Mouse (Mus musculus) testis, postnatal 14 days (tissue): Measurements from ENCODE around the gene Metap1d.

Source experiments
- DNase-seq: peaks from one replicate; pipeline ENCODE4 v3.0.0; 2021; ENCODE audit warnings: low spot score

The Metap1d gene

DNA sequence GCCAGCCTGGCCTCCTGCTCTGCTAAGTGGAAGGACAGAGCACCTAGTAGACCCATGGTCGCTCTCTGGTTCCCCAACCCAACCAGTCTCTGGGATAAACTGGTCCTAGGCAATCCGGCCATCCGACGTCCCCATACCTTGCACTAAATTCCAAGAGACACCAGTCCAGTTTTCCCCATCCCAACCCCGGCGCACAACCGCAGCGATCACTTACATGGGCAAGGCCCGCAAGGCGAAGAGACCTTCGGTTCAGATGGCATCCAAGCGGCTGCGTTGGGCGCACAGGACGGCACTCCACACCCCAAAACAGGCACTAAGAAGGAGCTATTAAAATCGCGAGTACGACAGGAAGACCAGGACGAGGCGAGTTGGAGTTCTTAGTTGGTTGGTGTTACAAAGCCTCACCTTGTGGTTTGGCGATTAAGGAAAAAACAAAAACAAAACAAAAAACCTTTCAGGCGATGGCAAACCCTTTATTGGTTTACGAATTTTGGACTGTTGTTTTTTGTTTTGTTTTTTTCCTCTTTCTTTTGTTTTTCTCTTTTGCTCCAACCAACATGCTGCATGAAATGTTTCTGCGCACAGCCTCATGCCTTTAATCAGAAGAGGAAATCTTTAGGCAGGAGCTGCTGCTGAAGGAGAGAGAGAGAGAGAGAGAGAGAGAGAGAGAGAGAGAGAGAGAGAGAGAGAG is 74.4 kb downstream of the Metap1d start:
- no peak for DNase-seq

DNA sequence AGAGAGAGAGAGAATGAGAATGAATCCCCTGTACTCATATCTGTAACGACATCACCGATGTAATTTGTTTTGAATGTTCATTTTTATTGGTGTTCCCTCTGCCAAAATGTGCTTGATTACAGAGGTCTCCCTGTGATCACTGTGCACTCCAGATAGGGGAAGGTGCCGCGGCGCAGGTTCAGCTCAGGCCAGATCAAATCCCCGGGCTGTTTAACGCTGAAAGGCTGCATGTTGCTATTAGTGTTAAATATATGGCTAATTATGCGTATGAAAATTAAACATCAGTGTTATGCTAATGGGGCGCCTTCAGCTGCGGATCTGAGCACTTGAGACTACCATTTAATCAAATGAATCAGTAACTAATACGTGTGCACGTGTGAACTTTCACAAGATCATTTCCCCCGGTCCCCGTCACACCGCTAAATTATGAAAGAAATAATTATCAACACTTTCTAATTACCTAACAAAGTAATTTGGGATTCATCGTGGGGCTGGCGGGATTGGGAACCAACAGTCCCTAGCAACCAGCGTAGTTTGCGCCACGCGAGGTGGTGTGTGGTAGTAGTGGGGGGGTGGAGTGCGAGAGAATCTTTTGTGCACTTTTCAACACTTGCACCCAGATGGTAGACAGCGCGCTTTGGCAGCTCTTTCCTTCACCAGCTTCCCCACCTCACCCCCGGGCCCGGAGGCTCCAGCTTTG is 75.1 kb downstream of the Metap1d start, which contains the start of gene Dlx1:
Gene Dlx1, plus strand, starts transcription at position 100 of the 700 bp plus-strand sequence.
- no peak for DNase-seq

DNA sequence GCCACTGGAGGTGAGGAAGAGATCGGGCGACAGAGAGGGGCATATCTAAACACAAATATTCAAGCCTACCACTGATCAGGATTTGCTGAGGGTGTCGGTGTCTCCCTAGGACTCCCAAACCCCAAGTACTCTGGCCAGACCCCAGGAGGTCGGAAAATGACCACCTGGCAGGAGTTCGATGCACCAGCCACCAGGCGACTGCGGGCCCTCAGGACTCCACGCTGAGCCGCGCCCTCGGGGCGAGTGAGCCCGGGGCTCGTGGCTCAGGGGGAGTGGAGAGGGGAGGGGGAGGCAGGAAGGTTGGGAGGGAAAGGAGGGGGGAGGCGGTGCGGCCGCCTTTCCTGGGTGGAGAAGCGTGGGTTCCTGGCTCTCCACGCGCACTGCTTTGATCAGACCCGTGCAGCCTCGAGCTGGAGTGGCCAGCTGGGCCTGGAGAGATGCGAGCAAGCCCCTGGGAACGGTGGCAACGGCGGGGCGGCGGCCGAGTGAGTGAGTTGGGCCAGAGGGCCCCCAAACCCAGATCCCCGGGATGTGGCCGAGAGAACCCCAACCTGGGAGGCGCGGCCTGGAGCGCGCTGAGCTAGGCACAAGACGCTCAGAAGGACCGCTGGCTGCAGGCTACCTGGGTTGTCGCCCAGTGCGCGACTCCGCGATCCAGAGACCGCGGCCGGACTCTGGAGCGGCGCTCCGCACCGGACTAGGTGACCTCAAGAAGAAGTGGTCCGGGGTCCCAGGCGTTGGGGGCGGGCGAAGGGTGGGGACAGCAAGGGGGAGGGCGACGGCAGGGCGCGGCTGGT is 75.8 kb downstream of the Metap1d start:
- DNase-seq = peak; percentile 31

DNA sequence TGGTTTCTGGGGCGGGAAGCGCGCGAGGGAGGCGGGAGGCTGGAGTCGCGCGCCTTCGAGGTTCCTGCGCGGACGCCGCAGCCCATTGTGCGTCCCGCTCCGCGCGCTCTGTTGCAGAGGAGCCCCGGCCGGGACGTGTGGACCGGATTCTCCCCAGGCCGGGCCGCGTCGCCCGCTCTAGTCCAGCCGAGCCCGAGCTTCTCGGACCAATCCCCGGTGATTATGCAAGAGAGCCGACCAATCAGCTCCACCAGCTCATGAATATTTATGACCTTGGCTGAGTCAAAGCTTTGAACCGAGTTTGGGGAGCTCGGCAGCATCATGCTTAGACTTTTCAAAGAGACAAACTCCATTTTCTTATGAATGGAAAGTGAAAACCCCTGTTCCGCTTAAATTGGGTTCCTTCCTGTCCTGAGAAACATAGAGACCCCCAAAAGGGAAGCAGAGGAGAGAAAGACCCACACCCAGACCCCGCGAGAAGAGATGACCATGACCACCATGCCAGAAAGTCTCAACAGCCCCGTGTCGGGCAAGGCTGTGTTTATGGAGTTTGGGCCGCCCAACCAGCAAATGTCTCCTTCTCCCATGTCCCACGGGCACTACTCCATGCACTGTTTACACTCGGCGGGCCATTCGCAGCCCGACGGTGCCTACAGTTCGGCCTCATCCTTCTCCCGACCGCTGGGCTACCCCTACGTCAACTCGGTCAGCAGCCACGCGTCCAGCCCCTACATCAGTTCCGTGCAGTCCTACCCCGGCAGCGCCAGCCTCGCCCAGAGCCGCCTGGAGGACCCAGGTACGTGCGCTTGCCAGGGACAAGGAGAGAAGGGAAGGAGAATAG is 76.7 kb downstream of the Metap1d start:
- DNase-seq = peak; percentile 82

DNA sequence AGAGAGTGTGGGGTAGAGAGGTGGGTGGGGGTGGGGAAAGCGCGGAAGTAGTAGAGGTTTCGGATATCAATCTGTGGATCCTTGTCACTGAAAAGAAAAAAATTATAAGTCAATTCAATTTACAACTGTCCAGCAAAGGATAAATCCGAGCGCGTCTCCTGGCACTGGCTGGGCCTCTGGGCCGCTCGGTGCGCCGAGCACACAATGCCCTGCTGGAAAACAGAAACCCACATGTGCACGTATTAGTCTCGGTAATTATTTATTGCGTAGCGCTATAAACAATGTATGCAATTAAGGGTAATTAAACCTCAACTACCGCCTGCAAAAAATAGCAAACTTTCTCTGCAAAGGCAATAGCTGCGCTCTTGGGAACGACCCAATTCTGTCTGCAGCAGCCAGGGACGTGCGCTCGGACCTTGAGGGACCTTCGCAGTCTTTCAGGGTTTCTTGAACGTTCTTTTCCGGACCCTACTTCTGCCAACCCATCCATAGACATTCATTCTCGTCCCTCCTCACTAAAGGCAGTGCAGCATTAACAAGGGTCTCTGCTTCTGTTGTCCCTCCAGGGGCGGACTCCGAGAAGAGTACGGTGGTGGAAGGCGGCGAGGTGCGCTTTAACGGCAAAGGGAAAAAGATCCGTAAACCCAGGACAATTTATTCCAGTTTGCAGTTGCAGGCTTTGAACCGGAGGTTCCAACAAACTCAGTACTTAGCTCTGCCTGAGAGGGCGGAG is 77.5 kb downstream of the Metap1d start:
- DNase-seq = no peak

DNA sequence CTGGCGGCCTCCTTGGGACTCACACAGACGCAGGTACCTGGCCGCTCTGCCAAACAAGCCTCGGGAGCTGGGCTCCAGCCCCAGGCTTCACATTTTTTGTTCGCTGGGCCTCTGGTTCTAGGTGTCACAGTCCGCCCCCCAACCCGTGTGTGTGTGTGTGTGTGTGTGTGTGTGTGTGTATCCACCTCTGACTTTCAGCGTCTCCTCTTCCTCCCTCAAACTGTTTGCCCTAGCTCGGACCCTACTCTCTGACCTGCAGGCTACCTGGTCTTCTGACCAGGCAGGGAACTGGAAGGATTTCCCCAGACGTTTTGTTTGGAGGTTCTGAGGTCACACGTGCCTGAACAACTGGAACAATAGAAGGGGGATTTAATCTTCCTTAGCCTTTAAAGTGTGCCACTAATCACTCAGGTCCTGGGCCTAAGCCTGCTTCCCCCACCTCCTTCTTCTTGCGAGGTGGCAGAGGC is 78.1 kb downstream of the Metap1d start:
- no peak for DNase-seq

DNA sequence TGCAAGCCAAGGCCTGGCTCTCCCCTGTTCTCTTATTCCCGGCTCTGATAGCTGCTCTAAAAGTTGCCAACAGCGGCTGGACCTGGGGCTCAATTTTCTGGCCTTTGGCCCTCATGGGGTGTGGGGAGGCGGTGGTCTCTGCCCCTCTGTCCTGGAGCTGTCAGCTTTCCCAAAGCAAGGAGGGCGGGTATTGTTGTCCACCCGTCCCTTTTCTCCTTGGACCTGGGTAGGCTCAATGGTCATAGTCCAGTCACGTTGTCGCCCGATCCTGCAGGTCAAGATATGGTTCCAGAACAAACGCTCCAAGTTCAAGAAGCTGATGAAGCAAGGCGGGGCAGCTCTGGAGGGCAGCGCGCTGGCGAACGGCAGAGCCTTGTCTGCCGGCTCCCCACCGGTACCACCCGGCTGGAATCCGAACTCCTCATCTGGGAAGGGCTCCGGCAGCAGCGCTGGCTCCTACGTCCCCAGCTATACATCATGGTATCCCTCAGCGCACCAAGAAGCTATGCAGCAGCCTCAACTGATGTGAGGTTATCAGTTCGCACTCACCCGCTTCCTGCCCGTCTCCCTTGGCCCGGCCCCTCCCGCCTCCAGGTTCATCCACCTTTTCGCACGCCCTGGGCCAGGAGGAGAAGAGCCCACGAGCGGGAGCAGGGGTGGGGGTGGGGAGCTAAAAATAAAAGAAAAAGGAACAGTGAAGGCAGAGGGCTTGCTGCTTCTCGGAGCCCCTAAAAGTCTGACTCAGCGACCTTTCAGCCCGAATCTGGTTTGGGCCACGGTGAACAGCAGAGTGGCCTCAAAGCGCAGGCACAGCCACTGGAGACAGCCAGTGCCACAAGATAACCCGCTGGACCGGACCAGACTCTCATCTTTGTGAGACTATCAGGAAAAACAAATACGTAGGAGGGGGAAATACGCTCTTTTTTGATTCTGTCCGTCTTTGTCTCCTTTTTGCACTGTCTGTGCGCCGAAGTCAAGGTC is 79.2 kb downstream of the Metap1d start:
- DNase-seq = no peak

DNA sequence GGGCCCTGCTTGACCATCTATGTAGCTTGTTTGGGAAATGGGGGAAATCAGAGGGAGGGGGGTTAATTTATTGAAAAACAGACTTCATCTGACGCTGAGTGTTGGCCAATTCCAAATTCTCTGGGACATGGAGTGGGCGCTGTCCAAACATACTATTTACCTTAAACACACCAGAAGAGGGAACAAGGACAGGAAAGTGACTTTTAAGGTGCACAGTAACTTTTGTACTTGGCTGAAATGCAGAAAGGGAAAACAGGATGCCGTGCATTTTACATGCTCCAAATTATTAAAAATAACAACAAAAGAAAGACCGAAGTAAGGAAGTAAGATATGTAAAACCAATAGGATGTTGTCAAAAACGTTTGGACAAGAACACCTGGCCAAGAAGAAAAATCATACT is 80.0 kb downstream of the Metap1d start:
- DNase-seq = no peak

DNA sequence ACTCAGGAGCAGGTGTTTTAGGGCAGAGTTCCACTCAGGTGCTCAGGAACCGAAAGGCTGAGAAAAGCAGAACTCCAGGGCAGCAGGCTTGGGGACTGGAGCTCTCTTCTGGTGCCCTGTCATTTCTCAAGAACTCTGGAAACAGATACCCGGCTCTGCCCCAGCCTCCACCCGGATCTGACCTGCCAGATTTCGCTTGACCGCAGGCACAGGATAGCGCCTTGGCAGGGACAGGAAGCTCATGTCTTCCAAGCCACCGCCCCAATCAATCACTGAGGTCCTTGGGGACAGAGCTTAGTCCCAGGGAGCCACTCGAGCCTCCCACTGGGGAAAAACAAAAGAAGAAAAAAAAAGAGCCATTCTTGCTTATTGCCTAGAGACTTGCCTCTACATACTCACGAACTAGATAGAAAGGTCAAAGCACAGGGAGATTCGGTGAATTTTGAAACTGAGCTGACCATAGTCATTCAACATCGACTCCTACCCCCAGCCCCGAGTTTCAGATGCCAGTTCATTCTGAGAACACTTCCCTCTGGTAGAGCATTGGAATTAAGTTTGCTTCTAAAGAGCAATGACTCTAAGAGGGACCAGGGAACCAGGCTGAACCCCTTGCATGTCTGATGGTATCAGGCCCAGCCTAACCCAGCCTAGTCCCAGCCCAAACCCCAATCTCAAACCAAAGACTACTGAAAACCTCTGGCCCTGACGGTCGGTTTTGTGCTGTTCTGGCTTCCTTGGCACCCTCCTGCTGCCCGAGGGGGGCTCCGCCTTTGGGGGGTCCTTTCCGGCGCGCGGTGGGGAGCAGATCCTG is 81.4 kb downstream of the Metap1d start:
- DNase-seq = no peak

DNA sequence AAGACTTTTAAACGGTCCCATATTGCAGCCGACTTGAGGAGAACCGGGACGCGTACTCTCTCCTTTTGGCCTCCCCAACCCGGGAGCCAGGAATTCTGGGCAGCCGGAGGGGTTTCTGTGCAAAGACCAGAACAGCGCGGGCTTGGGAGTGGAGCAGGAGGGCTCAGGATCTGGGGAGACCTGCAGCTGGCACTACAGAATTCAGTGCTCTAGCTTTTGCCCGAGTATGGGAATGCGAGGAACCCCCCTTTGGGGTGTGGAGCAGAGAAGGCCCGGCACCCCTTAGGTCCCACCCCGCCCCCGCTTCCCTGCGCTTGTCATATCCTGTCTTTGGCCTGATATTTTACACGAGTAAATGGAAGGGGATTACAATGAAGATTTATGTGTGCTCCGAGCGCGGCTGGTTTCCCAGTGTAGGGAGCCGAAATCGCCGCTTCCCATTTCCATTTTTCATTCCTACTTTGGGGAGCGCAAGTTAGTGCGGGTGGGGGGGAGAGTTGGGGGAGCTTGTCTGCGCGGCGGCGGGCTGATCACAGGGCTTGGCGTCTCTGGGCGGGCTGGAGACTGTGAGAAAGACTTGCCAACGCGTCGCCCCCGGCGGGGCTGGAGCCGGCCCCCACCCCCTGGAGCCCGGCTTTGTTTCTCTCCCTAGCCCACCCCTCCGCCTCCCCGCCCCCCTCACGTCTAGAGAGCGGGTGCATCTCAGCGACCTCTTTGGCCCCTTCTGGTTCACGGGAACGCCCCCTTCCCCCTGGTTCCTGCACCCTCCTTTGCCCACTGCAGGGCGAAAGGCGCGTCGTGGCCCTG is 87.7 kb downstream of the Metap1d start:
- no peak for DNase-seq

DNA sequence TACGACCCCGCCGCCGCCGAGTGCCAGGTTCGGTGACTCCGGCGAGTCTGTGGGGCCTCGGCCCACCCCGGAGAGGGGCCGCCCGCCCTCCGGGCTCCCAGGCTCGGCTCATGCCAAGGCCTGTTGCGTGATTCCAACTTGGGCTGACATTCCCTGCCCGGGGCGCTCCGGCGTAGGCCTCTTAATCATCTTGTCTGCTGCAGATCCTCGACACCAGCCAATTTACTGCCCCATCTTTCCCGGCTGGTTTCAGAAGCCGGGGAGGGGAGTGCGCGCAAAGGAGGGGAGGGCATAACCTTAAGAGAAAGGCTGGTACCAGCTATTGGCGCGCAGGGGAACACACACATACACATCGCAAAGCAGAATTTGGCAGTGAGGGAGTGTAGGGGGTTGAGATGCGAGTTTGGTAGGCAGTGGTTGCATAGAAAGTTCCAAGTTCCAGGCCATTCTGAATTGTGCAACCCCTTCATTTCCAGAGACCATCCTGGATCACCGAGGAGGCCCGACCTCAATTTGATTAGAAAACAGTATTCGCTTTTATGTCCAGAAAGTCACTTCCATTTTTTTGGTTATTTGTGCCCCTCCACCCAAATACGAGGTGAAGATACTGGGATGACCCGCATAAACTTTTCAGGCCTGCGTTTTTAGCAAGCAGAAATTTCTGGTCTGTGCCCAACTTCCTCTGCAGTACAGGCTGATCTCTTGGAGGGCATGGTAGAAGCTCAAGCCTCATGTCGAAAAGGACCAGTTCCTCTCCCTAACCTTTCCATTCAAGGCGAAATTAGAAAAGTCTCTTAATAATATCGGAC is 88.5 kb downstream of the Metap1d start:
- DNase-seq = no peak

DNA sequence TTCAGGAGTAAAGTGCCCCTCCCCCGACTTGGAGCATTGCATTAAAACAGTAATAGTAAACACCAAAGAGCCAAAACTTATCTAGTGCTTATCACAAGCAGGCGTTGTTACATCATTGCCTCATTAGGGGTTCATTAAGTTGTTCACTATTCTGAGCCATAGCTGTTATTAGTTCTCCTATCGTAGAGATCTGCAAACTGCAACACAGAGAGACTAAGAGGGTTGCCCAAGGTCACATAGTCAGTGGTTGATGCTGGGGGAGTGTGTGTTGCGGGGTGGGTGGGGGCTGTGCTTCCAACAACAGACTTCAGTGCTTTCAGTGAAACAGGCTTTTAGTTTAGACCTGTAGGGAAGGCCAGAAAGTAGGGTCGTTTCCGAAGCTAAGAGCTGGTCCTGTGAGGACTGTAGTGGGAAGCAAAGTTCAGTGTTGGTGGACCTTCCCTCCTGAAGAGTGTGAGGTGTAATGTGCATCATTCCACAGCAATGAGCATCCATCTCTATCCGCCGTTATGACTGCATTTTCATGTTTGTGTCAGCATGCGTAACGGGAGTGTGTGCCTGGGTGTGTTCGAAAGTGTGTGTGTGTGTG is 89.2 kb downstream of the Metap1d start:
- no peak for DNase-seq

DNA sequence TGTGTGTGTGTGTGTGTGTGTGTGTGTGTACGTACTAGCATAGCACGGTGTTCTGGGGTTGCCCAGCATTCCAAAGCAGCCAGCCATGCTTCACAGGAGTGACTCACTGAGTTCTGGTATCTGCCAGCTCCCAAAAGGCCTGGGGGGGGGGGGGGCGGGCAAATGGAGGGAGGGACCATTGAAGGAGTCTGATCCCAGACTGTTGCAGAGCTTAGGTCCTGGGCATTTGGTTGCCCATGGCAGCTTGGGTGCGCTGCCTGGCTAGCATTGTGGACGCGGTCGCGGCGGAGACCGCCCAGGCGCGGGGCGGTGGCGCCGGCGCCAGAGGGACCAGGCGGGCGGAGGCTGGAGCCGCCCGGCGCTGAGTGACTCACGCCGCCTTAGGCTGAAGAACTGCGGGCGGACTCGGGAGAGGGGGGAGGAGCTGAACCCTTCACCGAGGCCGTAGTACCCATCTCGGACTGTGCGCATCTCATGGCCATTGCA is 89.8 kb downstream of the Metap1d start:
- no peak for DNase-seq

DNA sequence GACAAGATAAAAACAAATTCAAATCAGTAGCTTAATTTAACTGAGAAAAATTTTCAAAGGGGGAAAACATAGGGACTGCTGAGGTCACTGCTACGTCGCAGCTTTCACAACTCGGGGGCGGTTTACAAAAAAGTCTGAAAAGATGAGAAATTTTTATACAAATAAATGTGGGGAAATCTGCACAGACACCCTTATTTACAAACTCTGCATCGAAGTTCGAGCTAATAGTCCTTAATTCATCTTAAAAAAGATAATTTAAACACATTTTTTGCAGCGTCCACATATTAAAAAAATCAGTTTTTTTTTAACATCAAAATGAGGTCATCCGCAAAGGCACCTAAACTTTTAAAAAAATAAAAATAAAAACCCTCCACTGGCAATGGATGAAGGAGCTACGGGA is 90.5 kb downstream of the Metap1d start:
- no peak for DNase-seq

DNA sequence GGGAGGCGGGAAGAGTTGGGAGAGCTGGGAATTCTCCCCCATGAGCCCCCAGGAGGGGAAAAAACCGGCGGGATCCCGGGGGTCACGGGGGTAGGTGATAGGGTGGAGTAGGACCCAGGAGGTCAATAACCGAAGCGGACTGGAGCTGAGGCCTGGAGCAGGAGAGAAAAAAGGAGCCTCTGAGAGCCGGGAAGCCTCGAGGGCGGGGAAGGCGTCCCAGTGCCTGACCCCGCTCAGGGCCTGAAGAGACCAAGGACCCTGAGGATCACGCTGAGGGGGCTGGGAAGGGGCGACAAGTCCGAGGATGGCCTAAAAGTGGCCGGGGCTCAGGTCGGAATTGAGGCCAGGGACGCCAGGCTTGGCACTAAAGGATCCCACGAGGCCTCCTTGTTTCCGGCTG is 90.9 kb downstream of the Metap1d start:
- no peak for DNase-seq

DNA sequence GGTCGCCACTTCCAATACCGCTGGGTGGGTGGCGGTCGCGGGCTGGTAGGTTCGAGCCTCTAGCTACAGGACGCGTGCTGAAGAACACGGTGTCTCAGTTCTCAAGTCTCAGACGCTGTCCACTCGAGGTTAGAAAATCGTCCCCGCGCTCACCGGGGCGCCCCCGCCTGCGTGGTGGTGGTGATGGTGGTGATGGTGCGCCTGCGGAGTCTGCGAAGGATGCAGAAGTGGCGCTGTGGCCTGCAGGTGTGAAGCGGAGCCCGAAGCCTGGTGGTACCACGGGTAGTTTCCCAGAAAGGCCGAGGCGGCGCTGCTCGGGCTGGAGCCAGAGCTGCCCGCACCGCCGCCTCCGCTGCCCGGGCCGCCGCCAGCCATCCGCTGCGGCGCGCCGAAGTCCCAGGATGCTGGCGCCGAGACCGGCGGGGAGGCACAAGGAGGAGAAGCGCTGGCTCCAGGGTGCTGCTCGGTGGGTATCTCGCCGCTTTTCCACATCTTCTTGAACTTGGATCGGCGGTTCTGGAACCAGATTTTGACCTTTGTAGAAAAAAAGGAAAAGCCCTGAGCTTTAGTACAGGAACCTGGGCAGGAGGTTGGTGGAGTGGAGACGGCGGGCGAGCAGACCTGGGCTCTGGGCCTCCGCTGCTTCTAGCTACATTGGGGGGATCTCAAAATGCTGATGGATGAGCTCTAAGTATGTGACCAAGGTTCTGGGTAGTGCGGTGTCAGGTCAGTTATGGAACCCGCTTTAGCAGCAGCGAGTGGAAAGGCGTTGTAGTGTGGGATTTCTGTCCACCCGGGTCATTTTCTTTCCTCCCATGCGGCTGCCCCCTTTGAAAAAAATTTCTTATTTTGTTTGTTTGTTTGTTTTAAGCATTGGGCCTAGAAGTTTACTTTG is 91.6 kb downstream of the Metap1d start:
- DNase-seq = peak; percentile 29
